Mouse (Mus musculus): Measurements from ENCODE around the gene Heyl. TPM values are rescaled to one million over a fixed set of nuclear protein-coding genes. Genes with fewer than 3 reads are reported as not detected.

Heyl gene
- polyA plus RNA-seq, 1 experiment from 2014 or later = 6.9 TPM

DNA sequence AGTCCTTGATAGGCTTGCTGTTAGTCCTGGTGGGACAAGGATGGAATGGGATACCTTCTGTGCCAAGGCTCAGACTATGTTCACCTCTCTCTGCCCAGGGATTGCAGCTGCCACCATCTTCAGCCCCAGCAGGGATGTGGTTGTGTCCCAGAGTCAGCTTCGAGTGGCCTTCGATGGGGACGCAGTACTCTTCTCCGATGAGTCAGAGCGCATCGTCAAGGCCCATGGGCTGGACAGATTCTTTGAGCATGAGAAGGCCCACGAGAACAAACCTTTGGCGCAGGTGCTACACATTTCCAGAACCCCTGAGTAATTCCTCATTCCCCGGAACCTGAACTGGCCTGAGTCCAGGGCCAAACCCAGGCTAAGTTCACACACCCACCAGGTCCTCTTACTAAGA, 19.4 kb upstream of the Heyl start:
- Histone ChIP-seq H3K4me2 (no peak overlapping the region), H3K9me3 (no peaks in the 10 kb centered on the region), H3K4me3 (no peak overlapping the region), H3K9ac (no peak overlapping the region), H3K36me3 (replicated peaks) (no peaks in the 10 kb centered on the region), H3K27ac (no peak overlapping the region), H3K27me3 (replicated peaks) (no peaks in the 10 kb centered on the region), H3K4me1 (peaks cover 16% of the 10 kb centered on the region)
- WGBS = 95% methylated on average over 9 of the region's 9 CpGs
- no peak for ATAC-seq (replicated peaks)

DNA sequence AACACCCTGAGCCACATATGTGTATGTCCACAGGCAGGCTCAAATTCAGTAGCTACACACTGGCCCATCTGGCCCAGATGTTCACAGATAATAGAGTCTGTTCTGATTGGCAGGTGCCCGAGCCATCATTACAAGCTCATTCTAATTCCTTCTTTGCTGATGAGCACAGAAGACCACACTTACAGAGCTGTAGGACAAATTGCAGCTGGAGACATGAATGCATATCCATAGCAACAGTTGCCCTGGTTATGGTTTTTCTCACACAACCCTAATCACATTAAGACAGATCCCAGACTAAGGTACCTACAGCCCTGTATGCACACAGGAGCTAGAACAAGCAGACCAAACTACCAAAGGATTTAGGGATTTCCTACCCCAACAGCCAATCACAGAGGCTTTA, 18.0 kb upstream of the Heyl start:
- H3K4me2 ChIP-seq = no peak overlapping the region
- H3K36me3 ChIP-seq (replicated peaks) = no peaks in the 10 kb centered on the region
- WGBS = 30% methylated on average over 1 of the region's 1 CpGs
- peak; percentile 50; the same call in 1 of the 2 replicates for ATAC-seq (replicated peaks)
- H3K9ac ChIP-seq = no peak overlapping the region
- H3K4me3 ChIP-seq = no peak overlapping the region
- H3K27me3 ChIP-seq (replicated peaks) = no peaks in the 10 kb centered on the region
- H3K4me1 ChIP-seq = peaks cover 16% of the 10 kb centered on the region
- H3K9me3 ChIP-seq = no peaks in the 10 kb centered on the region
- peak overlapping the region; percentile 52; the same call in 1 of the 2 replicates for H3K27ac ChIP-seq

DNA sequence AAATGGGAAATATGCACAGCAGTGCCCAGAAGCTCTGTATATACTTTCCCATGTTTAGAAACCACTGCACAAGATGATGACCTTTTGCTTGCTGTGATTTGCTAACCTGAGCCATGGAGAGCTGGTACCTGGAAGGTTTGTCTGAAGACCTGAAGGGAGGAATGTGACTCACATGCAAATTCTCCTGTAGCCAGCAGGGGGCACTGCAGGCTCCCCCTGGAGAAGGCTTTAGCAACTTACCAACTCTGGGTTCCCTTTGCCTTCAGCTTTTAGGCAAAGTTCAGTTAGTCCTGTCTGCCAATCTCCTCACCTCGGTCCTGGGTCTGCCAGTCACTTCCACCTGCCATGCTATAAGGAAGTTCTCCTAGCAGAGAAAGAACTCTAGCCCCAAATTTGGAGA, 16.6 kb upstream of the Heyl start:
- H3K4me2 ChIP-seq = no peak overlapping the region
- no peaks in the 10 kb centered on the region for H3K9me3 ChIP-seq
- H3K27ac ChIP-seq = no peak overlapping the region
- no peak for ATAC-seq (replicated peaks)
- H3K4me3 ChIP-seq = no peak overlapping the region
- H3K4me1 ChIP-seq = peaks cover 16% of the 10 kb centered on the region
- 29% methylated on average over 1 of the region's 1 CpGs for WGBS
- H3K9ac ChIP-seq = no peak overlapping the region
- no peaks in the 10 kb centered on the region for H3K36me3 ChIP-seq (replicated peaks)
- H3K27me3 ChIP-seq (replicated peaks) = no peaks in the 10 kb centered on the region

GRCm38 (mm10) chr4:123219720-123220357, 13.5 kb upstream of the Heyl start:
- Histone ChIP-seq H3K4me2 (no peak overlapping the region), H3K27me3 (replicated peaks) (no peaks in the 10 kb centered on the region), H3K27ac (no peak overlapping the region), H3K9ac (no peak overlapping the region), H3K9me3 (no peaks in the 10 kb centered on the region), H3K4me3 (no peak overlapping the region), H3K36me3 (replicated peaks) (no peaks in the 10 kb centered on the region), H3K4me1 (peaks cover 7% of the 10 kb centered on the region)
- 72% methylated on average over 15 of the region's 15 CpGs for WGBS
- peak; percentile 80 for ATAC-seq (replicated peaks)

DNA sequence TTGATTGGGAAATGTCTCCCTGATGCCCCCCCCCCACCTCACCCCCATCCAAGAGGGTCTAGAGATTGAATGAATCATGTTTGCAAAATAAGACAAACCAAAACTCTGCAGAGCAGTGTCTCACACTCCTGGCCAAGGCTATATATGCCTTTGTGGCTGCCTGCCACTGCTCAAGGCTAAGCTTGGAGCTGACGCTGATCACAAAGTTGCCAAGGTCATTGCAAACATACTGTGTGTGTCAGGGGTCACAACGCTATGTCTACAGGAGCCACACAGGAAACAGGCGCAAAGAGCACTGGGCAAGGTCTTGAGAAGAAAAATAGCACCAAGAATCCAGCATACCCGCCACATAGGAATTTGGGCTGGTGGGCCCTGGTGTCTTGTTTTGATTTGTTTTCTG, 12.7 kb upstream of the Heyl start:
- no peaks in the 10 kb centered on the region for H3K36me3 ChIP-seq (replicated peaks)
- no peaks in the 10 kb centered on the region for H3K27me3 ChIP-seq (replicated peaks)
- no peak for ATAC-seq (replicated peaks)
- no peaks in the 10 kb centered on the region for H3K9me3 ChIP-seq
- no peak overlapping the region for H3K4me2 ChIP-seq
- no peak overlapping the region for H3K27ac ChIP-seq
- no peaks in the 10 kb centered on the region for H3K4me1 ChIP-seq
- H3K9ac ChIP-seq = no peak overlapping the region
- whole genome bisulfite sequencing = 89% methylated on average over 4 of the region's 4 CpGs
- H3K4me3 ChIP-seq = no peak overlapping the region

DNA sequence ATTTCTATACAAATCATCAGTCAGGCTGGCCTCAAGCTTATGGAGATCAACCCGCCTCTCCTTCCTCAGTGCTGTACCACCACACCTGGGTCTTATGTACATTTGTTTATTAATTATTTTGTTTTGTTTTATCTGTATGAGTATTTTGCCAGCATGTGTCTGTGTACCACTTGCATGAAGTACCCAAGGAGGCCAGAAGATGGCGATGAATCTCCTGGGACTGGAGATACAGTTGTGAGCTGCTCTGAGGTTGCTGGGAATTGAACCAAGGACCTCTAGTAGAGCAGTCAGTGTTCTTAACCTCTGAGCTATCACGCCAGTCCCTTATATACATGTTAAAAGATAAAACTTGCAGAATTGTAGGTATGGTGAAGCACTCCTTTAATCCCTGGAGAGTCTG, 10.0 kb upstream of the Heyl start:
- Histone ChIP-seq H3K4me1 (no peaks in the 10 kb centered on the region), H3K27me3 (replicated peaks) (no peaks in the 10 kb centered on the region), H3K4me2 (no peak overlapping the region), H3K9me3 (no peaks in the 10 kb centered on the region), H3K9ac (no peak overlapping the region), H3K27ac (no peak overlapping the region), H3K36me3 (replicated peaks) (no peaks in the 10 kb centered on the region), H3K4me3 (no peak overlapping the region)
- ATAC-seq (replicated peaks) = no peak
- WGBS = 51% methylated on average over 3 of the region's 3 CpGs

DNA sequence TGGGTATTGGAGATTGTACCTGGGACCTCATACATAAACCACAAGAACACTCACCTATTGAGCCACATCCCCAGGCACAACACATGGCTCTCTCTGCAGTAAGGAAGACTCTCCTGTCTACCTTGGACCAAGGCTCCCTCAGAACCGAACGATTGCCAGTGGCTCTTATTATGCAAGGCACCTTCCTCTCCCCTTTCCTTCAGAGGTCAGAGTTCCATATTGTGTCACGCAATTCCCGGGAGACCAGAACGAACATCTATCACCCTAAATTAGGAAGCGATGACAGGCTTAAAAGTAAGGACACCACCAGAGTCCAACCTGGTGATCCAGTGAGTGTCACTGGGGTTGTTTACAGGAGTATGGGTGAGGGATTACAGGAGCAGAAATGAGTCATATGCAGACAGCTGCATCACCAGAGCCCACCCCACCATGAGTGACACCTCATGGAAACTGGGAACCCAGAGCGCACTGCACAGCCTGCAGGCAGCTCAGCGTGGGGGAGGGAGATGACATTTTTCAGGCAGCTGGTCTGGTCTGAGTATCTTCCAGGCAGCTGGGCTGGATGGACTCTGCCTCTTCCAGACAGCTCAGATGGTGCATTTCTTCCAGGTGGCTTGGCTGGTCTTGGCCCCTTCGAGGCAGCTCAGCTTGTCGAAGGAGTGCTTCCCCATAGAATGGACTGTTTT, 7.5 kb upstream of the Heyl start:
- no peaks in the 10 kb centered on the region for H3K36me3 ChIP-seq (replicated peaks)
- no peak overlapping the region for H3K9ac ChIP-seq
- H3K27me3 ChIP-seq (replicated peaks) = no peaks in the 10 kb centered on the region
- H3K9me3 ChIP-seq = no peaks in the 10 kb centered on the region
- no peak overlapping the region for H3K4me2 ChIP-seq
- no peak overlapping the region for H3K27ac ChIP-seq
- no peak overlapping the region for H3K4me3 ChIP-seq
- WGBS = 84% methylated on average over 10 of the region's 10 CpGs
- no peaks in the 10 kb centered on the region for H3K4me1 ChIP-seq
- no peak for ATAC-seq (replicated peaks)

- no peaks in the 10 kb centered on the region for H3K4me1 ChIP-seq
These were observed 5.6 kb upstream of the Heyl start for GRCm38 (mm10) chr4:123227707-123228106.

GRCm38 (mm10) chr4:123228270-123228669, 5.1 kb upstream of the Heyl start:
- H3K9ac ChIP-seq = no peak overlapping the region
- H3K9me3 ChIP-seq = no peaks in the 10 kb centered on the region
- ATAC-seq (replicated peaks) = no peak
- WGBS = 59% methylated on average over 2 of the region's 2 CpGs
- no peaks in the 10 kb centered on the region for H3K4me1 ChIP-seq
- no peaks in the 10 kb centered on the region for H3K36me3 ChIP-seq (replicated peaks)
- no peak overlapping the region for H3K4me3 ChIP-seq
- peaks cover 13% of the 10 kb centered on the region for H3K27me3 ChIP-seq (replicated peaks)
- H3K4me2 ChIP-seq = no peak overlapping the region
- no peak overlapping the region for H3K27ac ChIP-seq

More at GRCm38 (mm10) chr4:123227707-123228106, 5.6 kb upstream of the Heyl start:
- Histone ChIP-seq H3K4me2 (no peak overlapping the region), H3K36me3 (replicated peaks) (no peaks in the 10 kb centered on the region), H3K9ac (no peak overlapping the region), H3K4me3 (no peak overlapping the region), H3K27me3 (replicated peaks) (peaks cover 8% of the 10 kb centered on the region), H3K27ac (no peak overlapping the region), H3K9me3 (no peaks in the 10 kb centered on the region)
- ATAC-seq (replicated peaks) = no peak
- WGBS = 66% methylated on average over 4 of the region's 4 CpGs

DNA sequence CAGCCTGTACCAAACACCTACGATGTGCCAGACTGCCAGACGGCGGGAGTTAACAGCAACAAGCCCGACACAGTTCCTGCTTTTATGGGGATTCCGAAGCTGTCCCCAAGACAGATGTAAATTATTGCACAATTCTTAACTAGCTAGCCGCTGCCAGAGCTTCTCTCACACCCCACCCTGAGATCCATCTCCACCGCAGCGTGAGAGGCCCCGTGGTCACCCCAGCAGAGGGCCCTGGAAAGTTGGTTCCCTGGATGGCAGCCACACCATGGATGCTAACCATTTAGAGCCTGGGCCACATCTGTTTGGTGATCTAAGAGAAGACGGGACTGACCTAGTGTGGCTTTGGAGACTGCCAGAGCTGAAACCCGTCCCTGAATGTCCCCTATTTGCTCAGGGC, 4.2 kb upstream of the Heyl start:
- peaks cover 6% of the 10 kb centered on the region for H3K4me1 ChIP-seq
- H3K27ac ChIP-seq = no peak overlapping the region
- H3K9ac ChIP-seq = no peak overlapping the region
- H3K4me2 ChIP-seq = no peak overlapping the region
- no peak overlapping the region for H3K4me3 ChIP-seq
- H3K36me3 ChIP-seq (replicated peaks) = no peaks in the 10 kb centered on the region
- H3K27me3 ChIP-seq (replicated peaks) = peaks cover 22% of the 10 kb centered on the region
- no peaks in the 10 kb centered on the region for H3K9me3 ChIP-seq
- ATAC-seq (replicated peaks) = no peak
- WGBS = 89% methylated on average over 11 of the region's 11 CpGs

DNA sequence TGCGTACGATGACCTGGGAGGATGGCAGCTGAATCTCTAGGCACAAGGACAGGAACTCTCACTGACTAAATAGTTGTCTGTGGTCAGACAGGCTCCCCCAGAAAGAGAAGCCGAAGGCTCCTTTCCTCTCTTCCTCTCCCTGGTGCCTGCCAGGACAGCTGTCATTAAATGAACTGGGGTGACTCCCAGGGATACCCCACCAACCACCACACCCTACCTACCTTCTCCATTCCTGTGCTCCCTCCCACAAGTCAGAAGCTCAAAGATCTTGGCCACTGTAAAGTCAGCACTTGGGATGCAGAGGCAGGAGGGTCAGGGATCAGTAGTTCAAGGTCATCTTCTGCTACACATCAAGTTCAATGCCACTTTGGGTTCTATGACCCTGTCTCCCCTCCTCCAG, 515 bp upstream of the Heyl start:
- WGBS = 67% methylated on average over 3 of the region's 3 CpGs
- no peak overlapping the region for H3K27ac ChIP-seq
- no peak for ATAC-seq (replicated peaks)
- H3K9me3 ChIP-seq = no peaks in the 10 kb centered on the region
- H3K36me3 ChIP-seq (replicated peaks) = no peaks in the 10 kb centered on the region
- H3K9ac ChIP-seq = no peak overlapping the region
- H3K4me1 ChIP-seq = peaks cover 6% of the 10 kb centered on the region
- H3K4me2 ChIP-seq = no peak overlapping the region
- H3K27me3 ChIP-seq (replicated peaks) = peaks cover 31% of the 10 kb centered on the region
- H3K4me3 ChIP-seq = no peak overlapping the region

DNA sequence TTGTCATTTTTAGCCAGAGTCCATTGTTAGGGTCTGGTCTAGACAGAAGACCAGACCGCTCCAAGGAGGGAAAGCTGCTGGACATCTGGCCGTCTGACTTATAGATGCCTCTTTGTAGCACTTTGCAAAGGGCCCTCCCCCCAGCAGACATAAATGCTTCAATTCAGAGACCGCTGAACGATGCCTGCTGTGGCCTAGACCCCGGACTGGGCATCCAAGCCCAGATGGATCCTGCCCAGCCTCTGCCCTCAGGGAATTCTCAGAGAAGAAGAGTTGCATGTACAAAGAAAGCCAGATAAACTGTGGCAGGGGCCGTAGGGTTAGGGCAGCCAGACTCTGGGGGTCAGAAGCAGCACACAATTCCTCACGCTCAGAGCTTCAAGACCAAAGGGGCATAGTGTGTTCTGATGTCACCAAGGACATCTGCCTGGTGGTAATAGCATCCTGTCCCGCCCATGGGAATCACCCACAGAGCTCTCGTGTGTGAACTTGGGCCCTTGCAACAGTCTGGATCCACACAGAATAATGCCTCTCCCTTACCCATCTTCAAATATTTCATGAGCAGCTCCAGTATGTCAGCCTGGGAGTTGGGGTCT, 2.6 kb downstream of the Heyl start:
- H3K27ac ChIP-seq = no peak overlapping the region
- H3K4me2 ChIP-seq = no peak overlapping the region

More for the DNA sequence above, 2.6 kb downstream of the Heyl start:
- Histone ChIP-seq H3K4me3 (no peak overlapping the region), H3K9me3 (no peaks in the 10 kb centered on the region), H3K4me1 (peaks cover 11% of the 10 kb centered on the region), H3K36me3 (replicated peaks) (no peaks in the 10 kb centered on the region), H3K27me3 (replicated peaks) (peaks cover 52% of the 10 kb centered on the region), H3K9ac (no peak overlapping the region)
- WGBS = 68% methylated on average over 9 of the region's 9 CpGs
- no peak for ATAC-seq (replicated peaks)

Data from midbrain, embryonic 15.5 days (tissue).